Mouse (Mus musculus) thymus, postnatal 25 days (tissue): ENCODE measurements at regions not wholly inside any gene's neighbourhood (a gene's known extent, or its start where the extent isn't known, plus 50 kb on each side); places are given as distances from the start of the nearest gene placed in this dataset.

Experiments used
- DNase-seq: peaks from one replicate; pipeline ENCODE4 v3.0.0; 2022

- no peak for DNase-seq
Measured at GRCm38 (mm10) chr7:136707200-136708003, 187.0 kb upstream of the Mgmt start.

- no peak for DNase-seq
Measured at GRCm38 (mm10) chr7:136708004-136708435, 186.4 kb upstream of the Mgmt start.

- no peak for DNase-seq
Measured at GRCm38 (mm10) chr7:136710653-136711052, 183.8 kb upstream of the Mgmt start.

DNA sequence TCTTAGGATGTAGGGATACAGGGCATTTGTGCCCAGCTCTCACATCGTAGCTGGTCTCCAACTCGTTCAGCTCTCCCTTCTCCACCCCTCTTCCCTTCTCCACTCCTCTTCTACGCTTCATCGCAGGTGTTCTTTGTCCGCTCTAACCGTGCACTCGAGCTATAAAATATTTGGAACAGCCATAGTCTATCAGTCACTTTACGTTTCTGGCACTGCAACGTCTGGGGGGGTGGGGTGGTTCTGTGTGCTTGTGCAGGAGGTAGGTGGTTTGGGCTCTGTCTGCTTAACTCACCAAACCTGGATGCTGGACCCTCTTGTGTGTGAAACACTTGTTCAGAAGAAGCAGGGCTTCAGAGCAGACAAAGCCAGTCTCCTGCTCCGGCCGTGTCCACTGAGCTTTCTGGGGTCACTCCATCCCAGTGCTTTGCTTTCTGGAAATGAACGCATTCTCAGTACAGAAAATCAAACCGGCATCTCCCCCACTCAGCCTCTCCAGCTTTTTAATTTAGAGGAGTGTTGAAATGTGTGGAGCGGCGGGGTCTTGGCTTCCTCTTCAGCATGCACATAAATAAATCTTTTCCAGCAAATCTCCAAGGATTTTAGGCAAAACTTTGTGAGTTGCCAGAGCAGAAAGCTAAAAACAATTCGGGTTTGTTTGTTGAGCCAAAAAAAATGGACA, 181.3 kb upstream of the Mgmt start:
- DNase-seq: no peak

- no peak for DNase-seq
Measured at GRCm38 (mm10) chr7:136727628-136728402, 166.6 kb upstream of the Mgmt start.

GRCm38 (mm10) chr7:136742171-136742570, 152.2 kb upstream of the Mgmt start:
- DNase-seq: no peak

- no peak for DNase-seq
Measured at GRCm38 (mm10) chr7:136745412-136745811, 149.0 kb upstream of the Mgmt start.

- no peak for DNase-seq
Measured at GRCm38 (mm10) chr7:136751477-136751876, 142.9 kb upstream of the Mgmt start.

GRCm38 (mm10) chr7:136754821-136755220, 139.6 kb upstream of the Mgmt start:
- no peak for DNase-seq

GRCm38 (mm10) chr7:136765026-136765425, 129.4 kb upstream of the Mgmt start:
- no peak for DNase-seq

GRCm38 (mm10) chr7:136767231-136767630, 127.2 kb upstream of the Mgmt start:
- no peak for DNase-seq

DNA sequence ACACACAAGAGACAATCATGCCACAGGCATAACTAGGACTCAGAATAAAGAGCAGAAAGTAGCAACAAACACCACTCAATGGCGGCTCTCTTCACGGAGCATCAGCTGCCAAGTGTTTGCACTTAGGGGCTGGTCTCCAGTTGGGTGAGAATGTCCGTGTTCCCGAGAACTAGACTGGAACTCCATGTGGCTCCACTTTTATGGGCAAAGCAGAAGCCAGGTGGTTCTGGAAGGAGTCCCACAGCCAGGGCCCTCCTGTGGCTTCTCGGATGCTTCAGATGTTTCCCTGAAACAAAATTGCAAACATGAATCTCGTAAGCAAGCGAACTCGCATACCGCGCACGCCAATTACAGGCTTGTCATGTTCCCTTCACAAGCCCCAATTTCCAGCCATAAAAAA, 113.7 kb upstream of the Mgmt start:
- no peak for DNase-seq

DNA sequence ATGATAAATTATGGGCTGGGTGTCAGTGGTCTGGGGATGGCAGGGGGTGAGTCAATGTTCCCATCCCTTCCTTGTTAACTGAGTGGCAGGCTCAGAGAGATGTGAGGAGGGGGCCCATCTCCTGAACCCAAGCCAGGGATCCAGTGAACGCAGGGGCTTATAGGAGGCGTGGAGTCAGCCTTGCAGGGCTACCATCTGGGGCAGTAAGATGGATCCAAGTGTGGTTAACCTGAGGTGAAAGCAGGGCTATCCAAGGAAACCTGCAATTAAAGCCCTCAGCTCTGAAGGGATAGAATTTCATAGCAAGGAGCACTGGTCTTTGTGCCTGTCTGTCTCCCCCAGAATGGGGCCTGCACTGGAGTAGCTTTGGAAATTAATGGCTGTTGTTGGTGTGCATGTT, 103.3 kb upstream of the Mgmt start:
- DNase-seq: no peak

DNA sequence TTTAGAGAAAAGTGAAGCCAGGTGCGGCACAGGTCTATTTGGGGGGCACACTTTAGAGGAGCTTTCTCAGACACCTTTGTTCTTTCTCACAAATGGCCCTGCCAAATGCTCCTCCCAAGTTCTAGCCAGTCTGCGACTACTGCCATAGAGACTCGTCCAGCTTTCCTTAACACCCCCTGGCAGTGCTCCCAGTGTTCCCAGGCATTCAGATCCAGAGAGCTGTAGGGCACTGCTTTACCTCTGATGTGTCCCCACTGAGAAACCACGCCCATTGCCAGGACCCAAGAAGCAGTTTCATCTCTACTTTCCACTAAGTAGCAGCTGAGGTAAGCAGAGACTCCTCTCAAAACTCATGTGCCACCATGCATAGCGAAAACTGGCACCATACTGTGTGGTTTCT, 102.3 kb upstream of the Mgmt start:
- DNase-seq: no peak

- no peak for DNase-seq
Measured at GRCm38 (mm10) chr7:136796415-136796814, 98.0 kb upstream of the Mgmt start.

GRCm38 (mm10) chr7:136797780-136798435, 96.5 kb upstream of the Mgmt start:
- no peak for DNase-seq

DNA sequence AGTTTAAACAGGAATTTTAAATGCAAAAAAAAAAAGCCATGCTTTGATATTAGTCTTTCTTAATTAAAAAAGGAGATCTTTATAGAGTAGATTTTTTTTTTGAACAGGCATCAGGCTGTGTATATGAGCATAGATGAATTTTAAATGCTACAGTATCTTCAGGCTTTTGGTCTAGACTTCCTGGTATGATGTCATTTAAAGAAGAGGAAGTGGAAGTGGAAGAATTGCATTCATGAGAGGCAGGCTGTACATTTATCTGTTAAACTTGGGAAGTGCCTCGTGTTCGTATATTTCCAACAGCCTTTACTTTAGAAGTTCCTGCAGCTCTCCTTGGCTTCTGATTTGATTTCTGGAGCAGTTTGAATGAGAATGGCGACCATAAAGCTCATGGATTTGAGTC, 95.8 kb upstream of the Mgmt start:
- DNase-seq: no peak

- DNase-seq: no peak
Measured at GRCm38 (mm10) chr7:136807101-136807500, 87.3 kb upstream of the Mgmt start.

- no peak for DNase-seq
Measured at GRCm38 (mm10) chr7:136807968-136808367, 86.4 kb upstream of the Mgmt start.

- no peak for DNase-seq
Measured at GRCm38 (mm10) chr7:136809576-136809975, 84.8 kb upstream of the Mgmt start.

DNA sequence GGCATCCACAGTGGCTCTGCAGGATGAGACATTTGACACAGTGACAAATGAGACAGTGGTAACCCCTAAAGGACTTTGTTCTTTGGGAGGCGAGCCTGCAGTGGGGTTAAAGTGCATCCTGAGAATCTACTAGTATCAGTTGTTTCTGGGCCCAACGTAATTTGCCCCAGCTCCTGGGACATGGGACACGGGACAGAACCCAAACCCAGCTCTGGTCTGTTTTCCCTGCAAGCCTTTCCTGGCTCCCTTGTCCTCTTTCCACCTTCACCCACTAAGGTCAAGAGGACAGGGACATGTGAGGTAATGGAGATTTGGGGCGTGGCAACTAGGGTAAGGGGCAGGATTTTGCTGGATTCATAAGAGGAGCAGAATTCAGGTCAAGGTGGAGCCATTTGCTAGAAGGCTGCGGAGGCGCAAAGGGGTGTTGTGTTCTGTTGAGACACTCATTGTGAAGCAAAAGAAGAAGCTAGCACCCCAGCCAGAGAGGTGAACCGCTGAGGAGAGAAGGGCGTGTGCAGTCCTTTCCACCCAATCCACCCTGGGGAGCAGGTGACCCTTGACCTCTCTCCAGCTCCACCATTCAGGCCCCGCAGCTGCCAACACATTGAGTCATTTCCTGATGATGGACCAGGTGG, 80.6 kb upstream of the Mgmt start:
- no peak for DNase-seq

DNA sequence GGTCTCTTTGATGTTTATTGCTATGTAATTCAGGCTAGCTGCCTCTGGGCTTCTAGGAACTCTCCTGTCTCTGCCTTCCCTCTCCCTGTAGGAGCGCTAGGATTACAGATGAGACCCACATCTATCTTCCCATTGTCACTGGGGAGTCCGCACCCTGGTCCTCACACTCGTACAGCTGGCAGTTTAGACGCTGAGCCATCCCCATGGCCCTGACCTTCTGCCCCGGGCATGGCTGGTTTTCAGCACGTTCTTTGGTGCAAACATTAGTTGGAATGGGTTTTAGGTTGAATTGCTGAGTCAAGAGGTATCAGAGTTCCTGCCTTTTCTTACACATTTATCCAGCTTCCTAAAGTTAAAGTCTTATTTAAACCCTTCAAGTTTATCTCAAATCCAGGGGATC, 79.7 kb upstream of the Mgmt start:
- DNase-seq: no peak

DNA sequence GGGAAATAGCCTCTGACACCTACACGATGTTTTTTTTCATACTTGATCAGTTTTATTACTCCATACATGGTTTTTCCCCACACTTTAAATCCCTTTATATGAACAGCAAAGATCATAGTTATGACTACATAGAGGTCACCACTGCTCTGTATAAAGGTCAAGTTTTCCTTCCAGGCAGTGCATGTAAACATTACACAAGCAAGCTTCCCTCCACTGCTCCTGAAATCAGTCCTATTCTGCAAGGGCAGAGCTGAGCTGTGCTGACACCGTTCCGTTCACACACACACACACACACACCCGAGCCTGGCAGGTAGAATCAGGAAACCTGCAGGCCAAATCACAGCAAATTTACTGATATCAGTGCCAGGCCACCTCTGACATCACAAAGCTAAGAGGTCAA, 74.1 kb upstream of the Mgmt start:
- no peak for DNase-seq
